Mouse (Mus musculus) heart, embryonic 14.5 days (tissue): ENCODE results near the gene Adam1b. TPM values are rescaled to one million over a fixed set of nuclear protein-coding genes. Genes with fewer than 3 reads are reported as not detected.

Experiments used
- ATAC-seq: fragments of 200-750 bp; cut with Nextera tagmentation; 2 replicates; pipeline ENCODE4 v1.8.0; 2017; ENCODE audit warnings: low read depth, moderate TSS enrichment; ENCODE audit not compliant: insufficient number of reproducible peaks, insufficient read depth, low FRiP score
- H3K27ac ChIP-seq, 2 experiments: fragments of 200-500 bp in 1 of 2; fragments of 300-500 bp in 1 of 2; sonication (generic) in 1 of 2; replicated peaks in 1 of 2; 2 replicates each; pipeline ENCODE4 v1.5.1; 2012 to 2014; ENCODE audit warnings: low read depth in 2 of 2, low read length in 2 of 2, control low read depth in 1 of 2, mild to moderate bottlenecking in 1 of 2, mixed read lengths in 1 of 2; ENCODE audit not compliant: control insufficient read depth in 1 of 2, insufficient read depth in 1 of 2
- H3K27me3 ChIP-seq: fragments of 300-500 bp; sonication (generic); 2 replicates; pipeline ENCODE4 v1.6.1; 2014; ENCODE audit warnings: mild to moderate bottlenecking, low read length, control low read depth; ENCODE audit not compliant: control insufficient read depth, insufficient read depth
- H3K36me3 ChIP-seq: fragments of 300-500 bp; sonication (generic); 2 replicates; pipeline ENCODE4 v1.6.1; 2014; ENCODE audit warnings: mild to moderate bottlenecking, control low read depth, low read length, mixed read lengths; ENCODE audit not compliant: control insufficient read depth, insufficient read depth
- H3K4me1 ChIP-seq, 2 experiments: fragments of 200-500 bp in 1 of 2; fragments of 300-500 bp in 1 of 2; sonication (generic) in 1 of 2; 2 replicates each; pipeline ENCODE4 v1.6.1; 2012 to 2014; ENCODE audit warnings: low read length in 2 of 2, control low read depth in 1 of 2, mixed read lengths in 1 of 2; ENCODE audit not compliant: control insufficient read depth in 2 of 2, insufficient read depth in 2 of 2
- H3K4me2 ChIP-seq: fragments of 300-500 bp; sonication (generic); 2 replicates; pipeline ENCODE4 v1.6.1; 2014; ENCODE audit warnings: mild to moderate bottlenecking, low read length
- H3K4me3 ChIP-seq, 2 experiments: fragments of 200-500 bp in 1 of 2; fragments of 300-500 bp in 1 of 2; sonication (generic) in 1 of 2; 2 replicates each; pipeline ENCODE4 v1.5.1; 2012 to 2014; ENCODE audit warnings: low read length in 2 of 2, mild to moderate bottlenecking in 2 of 2, control low read depth in 1 of 2, low read depth in 1 of 2, moderate library complexity in 1 of 2; ENCODE audit not compliant: control insufficient read depth in 1 of 2, insufficient read depth in 1 of 2
- H3K9ac ChIP-seq: fragments of 300-500 bp; sonication (generic); 2 replicates; pipeline ENCODE4 v1.6.1; 2014; ENCODE audit warnings: mild to moderate bottlenecking, low read length
- H3K9me3 ChIP-seq: fragments of 300-500 bp; sonication (generic); 2 replicates; pipeline ENCODE4 v1.6.1; 2016; ENCODE audit warnings: low read length, control low read depth; ENCODE audit not compliant: control insufficient read depth
- WGBS: fragments of 180-500 bp; shearing (Covaris S2); extraction: QIAGEN DNeasy Blood & Tissue Kit; methylation state at CpG from one replicate; pipeline ENCODE4 v1.1.7; 2014; 5-methylcytosine and 5-hydroxymethylcytosine counted together
- polyA plus RNA-seq: library from polyadenylated mRNA; unstranded; fragments of >200 nt; fragmentation: Nextera tagmentation; extraction: Ambion mirVana; gene quantifications from 2 replicates; pipeline ENCODE4 v1.2.1, GENCODE M21; 2014

The Adam1b gene
- polyA plus RNA-seq, 1 experiment from 2014 or later, result 0.18 TPM

GRCm38 (mm10) chr5:121452026-121452869, 51.0 kb downstream of the Adam1b start, which contains the start of gene Erp29:
TSS of gene Erp29 (minus strand) at chr5:121452506.
- peak; percentile 87 for ATAC-seq
- peak within 1 kb of the TSS; percentile 98 for H3K9ac ChIP-seq
- H3K36me3 ChIP-seq, result peaks cover 29% of the 10 kb centered on the region
- peak within 1 kb of the TSS; percentile 87 for H3K4me2 ChIP-seq
- H3K27me3 ChIP-seq, result no peaks in the 10 kb centered on the region
- peak within 1 kb of the TSS; percentile 89 to 98 for H3K27ac ChIP-seq
- peaks cover 20 to 25% of the 10 kb centered on the region in 2 experiments for H3K4me1 ChIP-seq
- H3K4me3 ChIP-seq, result peak within 1 kb of the TSS; percentile 72 to 91
- H3K9me3 ChIP-seq, result no peaks in the 10 kb centered on the region
- under 1% methylated on average over 84 of the region's 97 CpGs for WGBS

GRCm38 (mm10) chr5:121451644-121452025, 51.6 kb downstream of the Adam1b start, which contains the start of gene Tmem116:
TSS of gene Tmem116 (plus strand) at chr5:121451893.
- no peak for ATAC-seq
- no peaks in the 10 kb centered on the region for H3K9me3 ChIP-seq
- peaks cover 35% of the 10 kb centered on the region for H3K36me3 ChIP-seq
- H3K27ac ChIP-seq, result peak within 1 kb of the TSS; percentile 89 to 98
- H3K4me2 ChIP-seq, result peak within 1 kb of the TSS; percentile 87
- H3K9ac ChIP-seq, result peak within 1 kb of the TSS; percentile 98
- no peaks in the 10 kb centered on the region for H3K27me3 ChIP-seq
- peaks cover 20 to 25% of the 10 kb centered on the region in 2 experiments for H3K4me1 ChIP-seq
- peak within 1 kb of the TSS; percentile 72 to 91 for H3K4me3 ChIP-seq
- 0% methylated on average over 17 of the region's 17 CpGs for WGBS

GRCm38 (mm10) chr5:121451203-121451602, 52.0 kb downstream of the Adam1b start:
- no peaks in the 10 kb centered on the region for H3K27me3 ChIP-seq
- peak overlapping the region in 1 of 2 experiments; percentile 98; a peak in 2 of 4 replicates for H3K27ac ChIP-seq
- WGBS, result 30% methylated on average over 8 of the region's 8 CpGs
- peak overlapping the region; percentile 72 to 91 for H3K4me3 ChIP-seq
- H3K36me3 ChIP-seq, result peaks cover 39% of the 10 kb centered on the region
- peaks cover 20 to 25% of the 10 kb centered on the region in 2 experiments for H3K4me1 ChIP-seq
- H3K9me3 ChIP-seq, result no peaks in the 10 kb centered on the region
- peak overlapping the region; percentile 77 for H3K4me2 ChIP-seq
- peak overlapping the region; percentile 98 for H3K9ac ChIP-seq
- ATAC-seq, result no peak

- Histone ChIP-seq H3K27me3 (no peaks in the 10 kb centered on the region), H3K9me3 (no peaks in the 10 kb centered on the region), H3K36me3 (peaks cover 46% of the 10 kb centered on the region), H3K4me3 (no peak overlapping the region), H3K4me2 (peak overlapping the region; percentile 77; the same call in 1 of the 2 replicates), H3K4me1 (peaks cover 20 to 25% of the 10 kb centered on the region in 2 experiments), H3K27ac (no peak overlapping the region), H3K9ac (no peak overlapping the region)
- WGBS, result 85% methylated on average over 9 of the region's 9 CpGs
- no peak for ATAC-seq
These were observed 52.8 kb downstream of the Adam1b start for GRCm38 (mm10) chr5:121450476-121450875.

Other genes with a start within 250 kb of the Adam1b start
- 70.7 and 71.3 TPM in 2 replicates for gene Trafd1, start 117.8 kb downstream of the Adam1b start, polyA plus RNA-seq
- gene Naa25, start 105.5 kb downstream of the Adam1b start, polyA plus RNA-seq, result 30.9 and 32.8 TPM in 2 replicates
- gene Tmem116, start 51.5 kb downstream of the Adam1b start, polyA plus RNA-seq, result 4.2 TPM in 2 replicates
- 121 and 123 TPM in 2 replicates for gene Erp29, start 50.9 kb downstream of the Adam1b start, polyA plus RNA-seq
- 1.1 and 1.5 TPM in 2 replicates for gene Adam1a, start 42.0 kb upstream of the Adam1b start, polyA plus RNA-seq
- 0.26 TPM in 1 of 2 replicates, not detected in the other for gene Gm42878, start 42.0 kb upstream of the Adam1b start, polyA plus RNA-seq
- 37.0 and 43.7 TPM in 2 replicates for gene Mapkapk5, start 42.5 kb upstream of the Adam1b start, polyA plus RNA-seq
- gene Aldh2, start 90.4 kb upstream of the Adam1b start, polyA plus RNA-seq, result 32.0 and 40.0 TPM in 2 replicates
- 7.2 and 7.3 TPM in 2 replicates for gene Acad12, start 115.5 kb upstream of the Adam1b start, polyA plus RNA-seq
- gene Acad10, start 157.1 kb upstream of the Adam1b start, polyA plus RNA-seq, result 1.1 and 1.5 TPM in 2 replicates
- 26.6 and 26.9 TPM in 2 replicates for gene Brap, start 157.1 kb upstream of the Adam1b start, polyA plus RNA-seq
- gene Atxn2, start 207.9 kb upstream of the Adam1b start, polyA plus RNA-seq, result 84.8 and 86.9 TPM in 2 replicates